Mouse (Mus musculus) forebrain, embryonic 10.5 days (tissue): ENCODE results near the gene Serpinb9. TPM values are rescaled to one million over a fixed set of nuclear protein-coding genes. Genes with fewer than 3 reads are reported as not detected.
"Not testable (repeated sequence)": the region's sequence is repeated elsewhere in the genome, so short reads cannot be mapped to it uniquely, and the experiment has no call there.

Experiments
- DNase-seq: peaks from one replicate; pipeline ENCODE4 v3.0.0-alpha.2; 2017; ENCODE audit warnings: low spot score; ENCODE audit errors: extremely low spot score
- H3K27ac ChIP-seq: fragments of 300-500 bp; sonication (generic); 2 replicates; pipeline ENCODE4 v1.5.1; 2016; ENCODE audit warnings: mild to moderate bottlenecking
- H3K27me3 ChIP-seq: fragments of 300-500 bp; sonication (generic); 2 replicates; pipeline ENCODE4 v1.6.1; 2016; ENCODE audit warnings: mild to moderate bottlenecking; ENCODE audit not compliant: poor library complexity, severe bottlenecking
- H3K36me3 ChIP-seq: fragments of 300-500 bp; sonication (generic); replicated peaks from 2 replicates; pipeline ENCODE4 v1.6.1; 2016; ENCODE audit warnings: mild to moderate bottlenecking, moderate library complexity
- H3K4me1 ChIP-seq: fragments of 300-500 bp; sonication (generic); 2 replicates; pipeline ENCODE4 v1.6.1; 2016
- H3K4me3 ChIP-seq: fragments of 300-500 bp; sonication (generic); 2 replicates; pipeline ENCODE4 v1.5.1; 2016; ENCODE audit warnings: mild to moderate bottlenecking, moderate library complexity
- H3K9me3 ChIP-seq: fragments of 300-500 bp; sonication (generic); 2 replicates; pipeline ENCODE4 v1.6.1; 2016; ENCODE audit warnings: mild to moderate bottlenecking, moderate library complexity
- WGBS: fragments of 180-500 bp; shearing (Covaris S2); methylation state at CpG from one replicate; pipeline ENCODE4 v1.1.7; 2016; 5-methylcytosine and 5-hydroxymethylcytosine counted together
- polyA plus RNA-seq: library from polyadenylated mRNA; unstranded; fragments of >200 nt; fragmentation: Nextera tagmentation; extraction: Ambion mirVana; gene quantifications from 2 replicates; pipeline ENCODE4 v1.2.1, GENCODE M21; 2016

Serpinb9 gene
- polyA plus RNA-seq, 1 experiment from 2014 or later, result 0.64 TPM

GRCm38 (mm10) chr13:33006555-33006954 lies 3.5 kb downstream of the Serpinb9 start:
- Histone ChIP-seq H3K4me3 (no peak overlapping the region), H3K4me1 (peaks cover 9% of the 10 kb centered on the region), H3K27ac (no peak overlapping the region), H3K27me3 (no peaks in the 10 kb centered on the region), H3K36me3 (no peaks in the 10 kb centered on the region), H3K9me3 (no peaks in the 10 kb centered on the region)
- DNase-seq, result no peak
- 84% methylated on average over 3 of the region's 3 CpGs for WGBS

DNA sequence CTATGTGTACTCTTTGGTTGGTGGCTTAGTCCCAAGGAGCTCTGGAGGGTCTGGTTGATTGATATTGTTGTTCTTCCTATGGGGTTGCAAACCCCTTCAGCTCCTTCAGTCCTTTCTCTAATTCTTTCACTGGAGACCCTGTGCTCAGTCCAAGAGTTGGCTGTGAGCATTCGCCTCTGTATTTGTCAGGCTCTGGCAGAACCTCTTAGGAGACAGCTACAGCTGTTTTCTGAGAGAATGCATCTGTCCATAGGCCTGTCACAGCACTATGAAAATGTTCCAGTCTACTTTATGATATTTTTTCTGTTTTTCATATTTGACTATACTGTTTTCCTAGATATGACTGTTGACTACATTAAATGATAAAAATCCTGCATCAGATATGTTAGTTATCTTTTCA lies 9.3 kb downstream of the Serpinb9 start:
- no peaks in the 10 kb centered on the region for H3K9me3 ChIP-seq
- WGBS, result 85% methylated on average over 1 of the region's 1 CpGs

GRCm38 (mm10) chr13:33013271-33013670 lies 10.2 kb downstream of the Serpinb9 start:
- no peaks in the 10 kb centered on the region for H3K9me3 ChIP-seq
- DNase-seq, result no peak
- H3K27ac ChIP-seq, result no peak overlapping the region
- no peaks in the 10 kb centered on the region for H3K4me1 ChIP-seq
- H3K27me3 ChIP-seq, result no peaks in the 10 kb centered on the region
- H3K4me3 ChIP-seq, result no peak overlapping the region
- WGBS, result 81% methylated on average over 2 of the region's 2 CpGs
- H3K36me3 ChIP-seq, result no peaks in the 10 kb centered on the region

More for the DNA sequence above, 9.3 kb downstream of the Serpinb9 start:
- H3K27me3 ChIP-seq, result no peaks in the 10 kb centered on the region
- no peak overlapping the region for H3K27ac ChIP-seq
- no peaks in the 10 kb centered on the region for H3K36me3 ChIP-seq
- no peak for DNase-seq
- no peaks in the 10 kb centered on the region for H3K4me1 ChIP-seq
- no peak overlapping the region for H3K4me3 ChIP-seq

- Histone ChIP-seq H3K27ac (no peak overlapping the region), H3K36me3 (no peaks in the 10 kb centered on the region), H3K9me3 (no peaks in the 10 kb centered on the region; the same call in 1 of the 2 replicates), H3K27me3 (no peaks in the 10 kb centered on the region), H3K4me1 (no peaks in the 10 kb centered on the region), H3K4me3 (no peak overlapping the region)
- DNase-seq, result no peak
- 91% methylated on average over 1 of the region's 1 CpGs for WGBS
Measured at GRCm38 (mm10) chr13:33022371-33022770, 19.3 kb downstream of the Serpinb9 start.

DNA sequence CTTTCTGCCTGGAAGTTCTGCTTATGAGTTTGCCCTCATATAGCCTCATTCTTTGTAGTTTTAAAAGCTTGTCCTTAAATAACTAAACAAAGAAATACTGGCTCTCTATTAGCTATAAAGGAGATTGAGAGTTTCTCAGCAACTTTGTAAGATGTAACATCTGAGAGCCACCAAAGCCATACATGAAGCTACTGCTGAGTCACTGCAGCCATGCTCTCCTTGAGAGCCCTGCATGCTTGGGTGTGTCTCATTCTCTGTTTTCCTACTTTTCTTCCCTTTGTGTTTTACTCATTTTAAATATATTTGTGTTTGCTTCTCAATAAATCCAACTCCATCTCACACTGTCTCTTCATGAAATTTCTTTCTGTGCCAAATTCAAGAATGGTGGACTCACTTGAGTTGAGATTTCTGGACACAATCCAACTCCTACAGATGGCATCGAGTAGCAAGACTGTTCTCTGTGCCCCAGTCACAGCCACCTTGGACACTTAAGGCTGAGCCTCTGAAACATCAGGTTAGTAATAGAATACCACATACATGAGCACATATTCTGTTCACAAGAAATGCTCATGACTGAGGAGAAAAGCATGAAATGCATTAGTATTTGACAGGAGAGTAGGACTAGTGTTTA lies 23.5 kb downstream of the Serpinb9 start:
- no peaks in the 10 kb centered on the region for H3K4me1 ChIP-seq
- no peaks in the 10 kb centered on the region for H3K9me3 ChIP-seq
- no peak overlapping the region for H3K4me3 ChIP-seq
- DNase-seq, result no peak
- WGBS, result 83% methylated on average over 1 of the region's 1 CpGs
- no peaks in the 10 kb centered on the region for H3K27me3 ChIP-seq
- H3K36me3 ChIP-seq, result no peaks in the 10 kb centered on the region
- no peak overlapping the region for H3K27ac ChIP-seq

DNA sequence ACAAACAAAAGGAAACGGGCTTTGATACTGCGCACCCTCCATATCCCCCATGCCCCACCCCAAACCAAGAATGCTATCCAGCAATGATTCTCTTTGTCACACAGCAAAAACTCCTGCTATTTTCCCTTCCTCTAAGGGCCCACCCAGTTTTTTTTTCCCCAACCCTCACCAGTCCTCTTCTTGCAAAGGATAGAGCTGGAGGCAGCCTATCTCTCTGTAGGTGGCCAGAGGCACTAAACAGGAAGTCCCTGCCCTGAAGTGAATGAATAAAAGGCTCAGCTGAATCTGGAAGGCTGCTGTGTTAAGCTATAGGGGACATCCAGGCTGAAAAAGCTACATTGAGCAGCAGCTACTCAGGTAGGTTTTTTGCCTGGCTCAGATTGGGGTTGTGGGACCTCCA lies 24.2 kb downstream of the Serpinb9 start, which contains the start of gene Serpinb9b:
Gene Serpinb9b, plus strand, starts transcription at position 173 of the 400 bp plus-strand sequence.
- no peak for DNase-seq
- 83% methylated on average over 2 of the region's 2 CpGs for WGBS
- Histone ChIP-seq H3K4me1 (no peaks in the 10 kb centered on the region), H3K36me3 (no peaks in the 10 kb centered on the region), H3K27ac (no peak within 1 kb of the TSS), H3K27me3 (no peaks in the 10 kb centered on the region), H3K4me3 (no peak within 1 kb of the TSS), H3K9me3 (no peaks in the 10 kb centered on the region)

DNA sequence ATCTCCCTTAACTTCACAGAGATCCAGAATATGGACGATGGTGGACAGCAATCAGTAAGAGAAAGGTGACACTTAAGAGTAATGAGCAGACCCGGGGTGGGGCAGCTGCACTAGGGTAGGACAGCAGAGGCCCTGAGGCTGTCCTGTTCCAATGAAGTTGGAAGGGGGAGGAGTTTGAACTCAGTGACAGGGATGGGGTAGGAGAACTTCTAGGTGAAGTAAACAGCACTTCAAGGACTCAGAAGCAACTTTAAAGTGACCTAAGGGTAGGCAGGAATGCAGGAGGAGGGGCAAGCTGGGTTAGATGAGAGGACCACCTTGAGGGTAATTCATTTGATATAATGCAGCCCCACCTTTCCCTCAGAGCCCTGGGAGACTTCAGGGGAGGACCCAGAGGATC lies 25.1 kb downstream of the Serpinb9 start:
- H3K4me1 ChIP-seq, result no peaks in the 10 kb centered on the region
- H3K27me3 ChIP-seq, result no peaks in the 10 kb centered on the region
- DNase-seq, result no peak
- WGBS, result 59% methylated on average over 2 of the region's 2 CpGs
- H3K36me3 ChIP-seq, result no peaks in the 10 kb centered on the region
- no peak overlapping the region for H3K27ac ChIP-seq
- no peak overlapping the region for H3K4me3 ChIP-seq
- no peaks in the 10 kb centered on the region for H3K9me3 ChIP-seq

GRCm38 (mm10) chr13:33028550-33028949 lies 25.5 kb downstream of the Serpinb9 start:
- no peak overlapping the region for H3K4me3 ChIP-seq
- H3K27ac ChIP-seq, result no peak overlapping the region
- no peaks in the 10 kb centered on the region for H3K9me3 ChIP-seq
- 80% methylated on average over 2 of the region's 2 CpGs for WGBS
- no peak for DNase-seq
- no peaks in the 10 kb centered on the region for H3K27me3 ChIP-seq
- no peaks in the 10 kb centered on the region for H3K36me3 ChIP-seq
- no peaks in the 10 kb centered on the region for H3K4me1 ChIP-seq

- DNase-seq, H3K4me1 ChIP-seq, H3K27me3 ChIP-seq, H3K9me3 ChIP-seq, H3K27ac ChIP-seq, H3K36me3 ChIP-seq, H3K4me3 ChIP-seq: not testable (repeated sequence)
- WGBS, result 98% methylated on average over 2 of the region's 2 CpGs
Measured at GRCm38 (mm10) chr13:33029478-33029877, 26.4 kb downstream of the Serpinb9 start.

DNA sequence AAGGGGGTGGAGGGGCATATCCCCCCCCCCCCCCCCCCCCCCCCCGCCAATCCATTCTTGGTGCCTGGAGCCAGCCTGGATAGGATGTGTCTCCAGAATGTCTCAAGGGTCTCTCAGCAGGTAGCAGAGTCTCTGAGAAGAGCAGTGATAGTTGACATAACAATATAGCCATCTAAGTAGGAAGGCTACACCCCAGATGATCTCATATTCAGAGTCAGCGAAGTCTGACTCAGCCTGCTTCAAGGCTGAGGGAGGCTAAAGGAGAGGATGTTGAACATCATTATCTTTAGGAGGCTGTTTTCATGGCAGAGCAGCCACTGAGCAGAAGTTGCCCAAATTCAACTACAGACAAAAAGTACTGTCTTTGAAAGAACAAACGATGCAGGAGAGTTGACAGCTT lies 27.2 kb downstream of the Serpinb9 start:
- H3K9me3 ChIP-seq, result no peaks in the 10 kb centered on the region
- no peak overlapping the region for H3K4me3 ChIP-seq
- no peaks in the 10 kb centered on the region for H3K36me3 ChIP-seq
- no peak for DNase-seq
- no peaks in the 10 kb centered on the region for H3K27me3 ChIP-seq
- no peak overlapping the region for H3K27ac ChIP-seq
- no peaks in the 10 kb centered on the region for H3K4me1 ChIP-seq
- WGBS, result 98% methylated on average over 2 of the region's 3 CpGs

DNA sequence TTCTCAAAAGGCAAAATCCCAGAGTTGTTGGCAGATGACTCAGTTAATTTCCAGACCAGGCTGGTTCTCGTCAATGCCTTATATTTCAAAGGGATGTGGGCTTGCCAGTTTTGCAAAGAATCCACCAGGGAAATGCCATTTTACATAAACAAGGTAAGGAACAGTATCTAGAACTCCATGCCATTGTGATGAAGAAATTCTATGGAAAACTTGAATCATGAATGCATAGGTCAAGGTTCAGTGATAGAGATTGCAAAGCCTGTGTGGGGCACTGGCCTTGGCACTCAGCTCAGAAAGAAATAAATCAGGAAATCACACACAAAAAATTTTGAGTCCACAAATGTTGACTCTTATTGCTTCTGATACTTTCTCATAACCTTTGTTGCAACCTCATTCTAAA lies 32.5 kb downstream of the Serpinb9 start:
- no peaks in the 10 kb centered on the region for H3K27me3 ChIP-seq
- no peak overlapping the region for H3K4me3 ChIP-seq
- no peak for DNase-seq
- H3K36me3 ChIP-seq, result no peaks in the 10 kb centered on the region
- no peak overlapping the region for H3K27ac ChIP-seq
- 86% methylated on average over 1 of the region's 1 CpGs for WGBS
- H3K4me1 ChIP-seq, result no peaks in the 10 kb centered on the region
- no peaks in the 10 kb centered on the region for H3K9me3 ChIP-seq

- Histone ChIP-seq H3K27ac (no peak overlapping the region), H3K4me3 (no peak overlapping the region), H3K9me3 (peaks cover 8% of the 10 kb centered on the region; the same call in 1 of the 2 replicates), H3K36me3 (no peaks in the 10 kb centered on the region), H3K27me3 (no peaks in the 10 kb centered on the region), H3K4me1 (no peaks in the 10 kb centered on the region)
- no peak for DNase-seq
- WGBS, result 94% methylated on average over 3 of the region's 3 CpGs
Measured at GRCm38 (mm10) chr13:33043542-33043941, 40.5 kb downstream of the Serpinb9 start.

DNA sequence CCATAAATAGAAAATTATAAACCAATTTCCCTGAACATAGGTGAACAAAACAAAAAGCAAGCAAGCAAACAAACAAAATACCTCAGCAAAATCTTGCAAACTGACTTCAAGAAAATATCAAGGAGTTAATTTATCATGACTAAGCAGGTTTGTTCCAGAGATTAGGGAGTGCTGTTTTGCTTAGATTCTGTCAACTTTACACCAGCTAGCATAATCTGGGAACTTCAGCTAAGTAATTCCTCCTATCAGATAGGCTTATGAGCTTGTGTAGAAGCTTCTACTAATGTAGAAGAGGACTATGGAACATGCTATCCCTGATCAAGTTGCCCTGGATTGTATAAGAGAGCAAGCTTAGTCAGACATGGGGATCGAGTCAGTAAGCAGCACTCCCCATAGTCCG lies 44.2 kb downstream of the Serpinb9 start:
- no peak for DNase-seq
- WGBS, result 90% methylated on average over 2 of the region's 2 CpGs
- Histone ChIP-seq H3K4me3 (no peak overlapping the region), H3K27ac (no peak overlapping the region), H3K9me3 (peaks cover 8% of the 10 kb centered on the region; the same call in 1 of the 2 replicates), H3K4me1 (no peaks in the 10 kb centered on the region), H3K27me3 (no peaks in the 10 kb centered on the region), H3K36me3 (no peaks in the 10 kb centered on the region)

- H3K36me3 ChIP-seq, result no peaks in the 10 kb centered on the region
- no peaks in the 10 kb centered on the region for H3K4me1 ChIP-seq
- no peak overlapping the region for H3K27ac ChIP-seq
- 0 out of 2 replicates have a peak, but pooled peaks cover 4% of the 10 kb centered on the region for H3K9me3 ChIP-seq
- no peaks in the 10 kb centered on the region for H3K27me3 ChIP-seq
- WGBS, result 70% methylated on average over 4 of the region's 4 CpGs
- no peak overlapping the region for H3K4me3 ChIP-seq
- DNase-seq, result no peak
Measured at GRCm38 (mm10) chr13:33048187-33048586, 45.1 kb downstream of the Serpinb9 start.
